Mouse (Mus musculus): Measurements from ENCODE around the gene Mybl2.

- TF ChIP-seq CHD2 (IDR thresholded peaks at IDR 0.05; ENCODE audit: low read depth, low read length): no peak
- TF ChIP-seq HCFC1 (IDR thresholded peaks at IDR 0.05; ENCODE audit: borderline replicate concordance, insufficient read depth, low read length): no peak
- no peak for TF ChIP-seq ZNF384 (IDR thresholded peaks at IDR 0.05; ENCODE audit: low read depth, low read length)
These were observed 6.1 kb downstream of the Mybl2 start for GRCm38 (mm10) chr2:163060630-163061029.

All from ES-E14 (cell line).